Mouse (Mus musculus) left cerebral cortex, adult 6 months (tissue): ENCODE data around the gene Hist1h1t. TPM values are rescaled to one million over a fixed set of nuclear protein-coding genes. Genes with fewer than 3 reads are reported as not detected.

Source experiments
- long read RNA-seq, 2 experiments: library from polyadenylated mRNA; unstranded; transcript quantifications; one replicate each; pipeline ENCODE4 v2.0.0; 2019 to 2020
- polyA plus RNA-seq: library from polyadenylated mRNA; unstranded; fragments of <200 nt; fragmentation: Nextera tagmentation; gene quantifications from 2 replicates; pipeline ENCODE4 v1.2.3, GENCODE M21; 2021

The Hist1h1t gene
- not detected in 2 replicates for polyA plus RNA-seq
- long read RNA-seq, experiment 1: 0 reads
- long read RNA-seq, experiment 2: 0 reads

GRCm38 (mm10) chr13:23695514-23695913 lies at the start of gene Hist1h1t:
Hist1h1t (plus strand) TSS chr13:23695814.

GRCm38 (mm10) chr13:23683755-23684281 lies 11.8 kb upstream of the Hist1h1t start, which contains the start of the genes Hist1h2ac and Hist1h2bc:
Hist1h2ac (minus strand) TSS chr13:23683948.
Hist1h2bc (plus strand) TSS chr13:23684199.

GRCm38 (mm10) chr13:23698300-23698693 lies 2.7 kb downstream of the Hist1h1t start, which contains the start of gene Hist1h4c:
Hist1h4c (minus strand) TSS chr13:23698454.

GRCm38 (mm10) chr13:23710374-23711089 lies 14.9 kb downstream of the Hist1h1t start, which contains the start of gene Hfe:
Hfe (minus strand) TSS chr13:23710854.

GRCm38 (mm10) chr13:23738677-23739068 lies 43.1 kb downstream of the Hist1h1t start, which contains the start of gene Hist1h1c:
Hist1h1c (plus strand) TSS chr13:23738808.

GRCm38 (mm10) chr13:23745381-23746161 lies 50.0 kb downstream of the Hist1h1t start, which contains the start of gene Hist1h3c:
Hist1h3c (minus strand) TSS chr13:23745602.

Other genes starting within 250 kb of the Hist1h1t start
- 0.03 TPM in 1 of 2 replicates, not detected in the other for gene Btn1a1, start 229.9 kb upstream of the Hist1h1t start, polyA plus RNA-seq
- 0.49 and 0.70 TPM in 2 replicates for gene Btn2a2, start 207.0 kb upstream of the Hist1h1t start, polyA plus RNA-seq
- 37.4 and 58.8 TPM in 2 replicates for gene Hist1h4h, start 164.8 kb upstream of the Hist1h1t start, polyA plus RNA-seq
- gene Hist1h2af, start 161.9 kb upstream of the Hist1h1t start, polyA plus RNA-seq: 0.54 TPM in 1 of 2 replicates, not detected in the other
- gene Hist1h3g, start 160.4 kb upstream of the Hist1h1t start, polyA plus RNA-seq: not detected in 2 replicates
- 0.20 and 0.25 TPM in 2 replicates for gene Hist1h2bh, start 152.4 kb upstream of the Hist1h1t start, polyA plus RNA-seq
- gene Hist1h3f, start 151.8 kb upstream of the Hist1h1t start, polyA plus RNA-seq: 0.13 and 0.29 TPM in 2 replicates
- gene Hist1h4f, start 144.2 kb upstream of the Hist1h1t start, polyA plus RNA-seq: not detected in 2 replicates
- 0.02 and 0.05 TPM in 2 replicates for gene Hist1h1d, start 142.6 kb upstream of the Hist1h1t start, polyA plus RNA-seq
- 0.88 and 1.3 TPM in 2 replicates for gene Hist1h3e, start 133.4 kb upstream of the Hist1h1t start, polyA plus RNA-seq
- gene Hist1h2ae, start 124.6 kb upstream of the Hist1h1t start, polyA plus RNA-seq: 4.0 and 7.7 TPM in 2 replicates
- gene Hist1h2bg, start 124.4 kb upstream of the Hist1h1t start, polyA plus RNA-seq: 1.3 and 2.6 TPM in 2 replicates
- 0.73 TPM in 1 of 2 replicates, not detected in the other for gene Hist1h2bf, start 121.6 kb upstream of the Hist1h1t start, polyA plus RNA-seq
- 0.59 TPM in 1 of 2 replicates, not detected in the other for gene Hist1h2ad, start 121.4 kb upstream of the Hist1h1t start, polyA plus RNA-seq
- 0.18 and 0.33 TPM in 2 replicates for gene Hist1h3d, start 120.1 kb upstream of the Hist1h1t start, polyA plus RNA-seq
- 6.4 and 8.7 TPM in 2 replicates for gene Hist1h4d, start 114.2 kb upstream of the Hist1h1t start, polyA plus RNA-seq
- 3.2 TPM in 2 replicates for gene Hist1h2be, start 74.7 kb upstream of the Hist1h1t start, polyA plus RNA-seq
- gene Hist1h1e, start 73.3 kb upstream of the Hist1h1t start, polyA plus RNA-seq: 7.8 and 10.6 TPM in 2 replicates
- 0.88 and 1.6 TPM in 2 replicates for gene Hist1h2ac, start 11.9 kb upstream of the Hist1h1t start, polyA plus RNA-seq
- 101 and 115 TPM in 2 replicates for gene Hist1h2bc, start 11.6 kb upstream of the Hist1h1t start, polyA plus RNA-seq
- gene Hist1h4c, start 2.6 kb downstream of the Hist1h1t start, polyA plus RNA-seq: 2.1 and 4.0 TPM in 2 replicates
- gene Hfe, start 15.0 kb downstream of the Hist1h1t start, polyA plus RNA-seq: 3.9 and 4.3 TPM in 2 replicates
- gene Hist1h1c, start 43.0 kb downstream of the Hist1h1t start, polyA plus RNA-seq: 7.4 and 7.6 TPM in 2 replicates
- gene Hist1h3c, start 49.8 kb downstream of the Hist1h1t start, polyA plus RNA-seq: 0.53 TPM in 1 of 2 replicates, not detected in the other
- gene Hist1h2bb, start 50.9 kb downstream of the Hist1h1t start, polyA plus RNA-seq: 0.45 TPM in 1 of 2 replicates, not detected in the other
- gene Hist1h2ab, start 55.3 kb downstream of the Hist1h1t start, polyA plus RNA-seq: 2.6 and 2.8 TPM in 2 replicates
- 0.40 TPM in 1 of 2 replicates, not detected in the other for gene Hist1h3b, start 56.5 kb downstream of the Hist1h1t start, polyA plus RNA-seq
- not detected in 2 replicates for gene Hist1h4b, start 61.2 kb downstream of the Hist1h1t start, polyA plus RNA-seq
- gene Hist1h4a, start 65.4 kb downstream of the Hist1h1t start, polyA plus RNA-seq: 0.47 TPM in 1 of 2 replicates, not detected in the other
- gene Hist1h3a, start 66.6 kb downstream of the Hist1h1t start, polyA plus RNA-seq: not detected in 2 replicates
- gene Hist1h1a, start 67.9 kb downstream of the Hist1h1t start, polyA plus RNA-seq: not detected in 2 replicates
- gene Trim38, start 74.1 kb downstream of the Hist1h1t start, polyA plus RNA-seq: not detected in 2 replicates
- gene Slc17a2, start 111.2 kb downstream of the Hist1h1t start, polyA plus RNA-seq: not detected in 2 replicates
- gene Slc17a3, start 143.6 kb downstream of the Hist1h1t start, polyA plus RNA-seq: not detected in 2 replicates
- gene Slc17a1, start 171.9 kb downstream of the Hist1h1t start, polyA plus RNA-seq: not detected in 2 replicates
- gene Slc17a4, start 219.2 kb downstream of the Hist1h1t start, polyA plus RNA-seq: not detected in 2 replicates
- gene Hist1h2ba, start 238.3 kb downstream of the Hist1h1t start, polyA plus RNA-seq: not detected in 2 replicates
- gene Hist1h2aa, start 238.6 kb downstream of the Hist1h1t start, polyA plus RNA-seq: not detected in 2 replicates